Mouse (Mus musculus) cerebral cortex, adult 2 months (tissue): ENCODE measurements around the gene Sema5a.

ENCODE experiments used
- WGBS: fragments of 180-500 bp; shearing (Covaris S2); methylation state at CpG from one replicate; pipeline ENCODE4 v1.1.7; 2018; 5-methylcytosine and 5-hydroxymethylcytosine counted together

The Sema5a gene

GRCm38 (mm10) chr15:32442745-32443144, 198.1 kb downstream of the Sema5a start:
- WGBS: 81% methylated on average over 4 of the region's 4 CpGs

GRCm38 (mm10) chr15:32447558-32448349, 203.1 kb downstream of the Sema5a start:
- 77% methylated on average over 7 of the region's 7 CpGs for WGBS

- 56% methylated on average over 2 of the region's 2 CpGs for WGBS
These were observed 214.4 kb downstream of the Sema5a start for GRCm38 (mm10) chr15:32459046-32459445.

- WGBS: 92% methylated on average over 7 of the region's 7 CpGs
These were observed 215.6 kb downstream of the Sema5a start for GRCm38 (mm10) chr15:32460238-32460637.

- WGBS: 82% methylated on average over 6 of the region's 6 CpGs
These were observed 227.0 kb downstream of the Sema5a start for GRCm38 (mm10) chr15:32471480-32472050.

- 82% methylated on average over 8 of the region's 8 CpGs for WGBS
These were observed 240.7 kb downstream of the Sema5a start for GRCm38 (mm10) chr15:32485064-32485964.

GRCm38 (mm10) chr15:32487968-32488367, 243.4 kb downstream of the Sema5a start:
- 69% methylated on average over 1 of the region's 1 CpGs for WGBS

GRCm38 (mm10) chr15:32494219-32494618, 249.6 kb downstream of the Sema5a start:
- 65% methylated on average over 5 of the region's 5 CpGs for WGBS

- WGBS: 60% methylated on average over 1 of the region's 1 CpGs
These were observed 250.3 kb downstream of the Sema5a start for GRCm38 (mm10) chr15:32494899-32495298.

- 65% methylated on average over 4 of the region's 4 CpGs for WGBS
These were observed 252.3 kb downstream of the Sema5a start for GRCm38 (mm10) chr15:32496880-32497279.

- WGBS: 67% methylated on average over 2 of the region's 2 CpGs
These were observed 261.3 kb downstream of the Sema5a start for GRCm38 (mm10) chr15:32505941-32506340.

GRCm38 (mm10) chr15:32514877-32515276, 270.3 kb downstream of the Sema5a start:
- WGBS: 37% methylated on average over 1 of the region's 1 CpGs

GRCm38 (mm10) chr15:32517954-32518353, 273.3 kb downstream of the Sema5a start:
- WGBS: 90% methylated on average over 2 of the region's 2 CpGs

- WGBS: 81% methylated on average over 3 of the region's 3 CpGs
These were observed 287.9 kb downstream of the Sema5a start for GRCm38 (mm10) chr15:32532539-32532938.

GRCm38 (mm10) chr15:32533541-32534080, 289.0 kb downstream of the Sema5a start:
- 33% methylated on average over 1 of the region's 1 CpGs for WGBS

- WGBS: 85% methylated on average over 6 of the region's 6 CpGs
These were observed 292.3 kb downstream of the Sema5a start for GRCm38 (mm10) chr15:32536755-32537503.

GRCm38 (mm10) chr15:32537504-32537792, 292.8 kb downstream of the Sema5a start:
- 73% methylated on average over 2 of the region's 2 CpGs for WGBS

- WGBS: 78% methylated on average over 3 of the region's 3 CpGs
These were observed 293.5 kb downstream of the Sema5a start for GRCm38 (mm10) chr15:32538092-32538491.

GRCm38 (mm10) chr15:32542746-32543145, 298.1 kb downstream of the Sema5a start:
- 75% methylated on average over 1 of the region's 1 CpGs for WGBS

GRCm38 (mm10) chr15:32543181-32543580, 298.6 kb downstream of the Sema5a start:
- WGBS: 86% methylated on average over 3 of the region's 3 CpGs

GRCm38 (mm10) chr15:32545455-32545854, 300.8 kb downstream of the Sema5a start:
- 76% methylated on average over 3 of the region's 3 CpGs for WGBS
